Mouse (Mus musculus) kidney, postnatal 10 days (tissue): Measurements from ENCODE around the gene Ncl.
A peak's percentile ranks its signal among the peaks of the same experiment; 100 is the strongest.

Experiments used
- DNase-seq: peaks from one replicate; pipeline ENCODE4 v3.0.0; 2021; ENCODE audit warnings: mixed read lengths

Gene Ncl

GRCm38 (mm10) chr1:86311467-86312005, 47.7 kb downstream of the Ncl start:
- no peak for DNase-seq

GRCm38 (mm10) chr1:86310536-86311310, 48.5 kb downstream of the Ncl start:
- no peak for DNase-seq

DNA sequence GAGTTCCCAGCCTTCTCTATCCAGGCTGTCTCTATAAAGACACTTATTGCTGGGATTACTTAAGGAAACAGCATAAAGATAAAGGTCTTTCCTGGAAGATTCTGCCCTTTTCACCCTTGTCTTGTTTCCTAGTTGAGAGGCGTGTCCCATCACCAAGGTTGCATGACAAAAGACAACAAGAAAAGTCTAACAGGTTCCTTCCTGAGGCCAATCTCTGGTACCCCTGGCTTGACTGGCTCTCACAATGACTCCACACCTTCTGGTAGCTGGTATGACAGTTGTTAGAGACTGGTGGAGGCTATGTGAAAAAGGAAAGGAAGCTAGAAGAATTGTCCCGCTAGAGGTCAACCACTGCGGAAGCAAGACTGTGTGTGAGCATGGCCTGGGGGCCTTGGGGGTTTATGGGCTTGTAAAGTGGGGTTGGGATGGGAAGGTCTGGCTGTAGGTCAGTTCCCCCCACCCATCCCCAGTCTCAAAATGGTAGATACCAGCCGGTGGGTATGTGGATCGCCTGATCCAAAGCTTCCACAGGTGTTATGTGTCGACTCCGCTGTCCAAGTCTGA, 49.8 kb downstream of the Ncl start:
- no peak for DNase-seq

GRCm38 (mm10) chr1:86307871-86308641, 51.1 kb downstream of the Ncl start:
- DNase-seq: peak; percentile 52

- no peak for DNase-seq
These were observed 51.9 kb downstream of the Ncl start for GRCm38 (mm10) chr1:86307177-86307762.

GRCm38 (mm10) chr1:86306686-86307085, 52.5 kb downstream of the Ncl start:
- peak; percentile 58 for DNase-seq

DNA sequence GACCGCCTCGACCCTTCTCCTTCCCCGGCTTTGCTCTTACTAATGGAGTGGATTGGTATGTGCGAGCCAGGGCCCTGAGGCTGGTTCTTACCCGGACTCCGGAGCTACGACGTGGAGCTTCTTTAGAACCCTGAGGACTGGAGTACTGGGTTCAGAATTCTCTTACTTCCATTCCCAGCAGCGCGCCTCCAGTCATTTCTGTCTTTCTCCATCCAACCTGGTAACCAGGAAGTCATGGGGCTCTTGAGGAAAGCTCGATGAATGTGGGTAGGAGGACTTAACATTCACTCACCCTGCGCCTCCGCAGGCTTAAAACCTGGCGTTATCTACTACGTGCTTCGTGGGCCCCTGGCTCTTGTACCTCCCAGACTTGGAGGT, 55.3 kb downstream of the Ncl start:
- DNase-seq: no peak

DNA sequence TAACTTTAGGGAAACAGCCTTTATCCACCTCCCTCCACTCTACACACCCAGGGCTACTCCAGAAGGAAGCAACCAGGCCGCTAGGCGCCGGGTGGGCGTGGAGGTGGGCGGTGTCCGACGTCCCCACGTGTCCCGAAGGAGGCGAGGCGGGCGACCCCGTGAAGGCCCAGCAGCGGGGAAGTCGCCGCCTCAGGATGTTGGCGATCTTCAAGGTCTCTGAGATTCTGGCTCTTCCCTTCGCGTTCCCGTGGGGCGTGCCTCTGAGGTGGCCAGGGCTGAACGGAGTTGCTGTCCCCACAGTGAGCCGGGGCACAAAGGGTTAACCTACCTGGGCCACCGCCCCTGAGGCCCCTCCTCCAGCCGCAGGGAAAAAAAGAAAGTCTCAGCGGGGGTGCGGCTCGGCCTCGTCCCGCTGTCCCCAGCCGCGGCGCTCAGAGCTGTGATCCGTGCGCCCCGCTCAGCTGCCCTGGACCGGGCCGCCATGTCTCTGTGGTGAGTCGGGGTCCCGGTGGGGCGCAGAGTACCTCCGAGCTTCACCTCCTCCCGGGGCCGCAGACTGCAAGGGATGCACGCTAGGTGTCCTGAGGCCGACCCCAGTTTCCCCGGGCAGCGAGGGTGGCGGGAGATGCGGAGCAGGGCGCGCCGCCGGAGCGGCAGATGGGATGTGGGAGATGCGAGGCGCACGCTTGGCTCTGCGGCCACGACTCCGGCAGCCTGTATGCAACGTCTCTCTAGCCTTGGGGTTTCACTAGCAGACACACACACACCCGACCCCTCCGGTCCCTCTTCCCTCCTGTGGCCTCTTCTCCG, 55.9 kb downstream of the Ncl start:
- DNase-seq: peak; percentile 90

DNA sequence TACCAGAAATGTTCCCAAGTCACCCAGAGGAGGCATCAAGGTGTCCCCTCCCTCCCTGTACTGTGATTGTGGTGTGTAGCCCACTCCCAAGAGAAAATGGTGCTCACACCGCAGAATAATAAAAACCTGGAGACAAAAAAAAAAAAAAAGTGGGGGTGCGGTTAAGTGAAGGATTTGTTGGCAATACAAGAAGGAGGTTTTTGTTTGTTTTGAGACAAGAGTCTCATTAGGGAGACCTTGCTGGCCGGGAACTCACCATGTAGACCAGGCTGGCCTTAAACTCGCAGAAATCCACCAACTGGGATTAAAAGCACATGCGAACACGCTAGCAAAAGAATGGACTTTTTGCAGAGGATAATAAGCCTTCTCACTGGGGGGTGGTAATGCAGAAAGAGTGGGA, 56.7 kb downstream of the Ncl start, which contains the start of gene B3gnt7:
TSS of gene B3gnt7 (plus strand) at position 301 of the 400 bp plus-strand sequence.
- no peak for DNase-seq

DNA sequence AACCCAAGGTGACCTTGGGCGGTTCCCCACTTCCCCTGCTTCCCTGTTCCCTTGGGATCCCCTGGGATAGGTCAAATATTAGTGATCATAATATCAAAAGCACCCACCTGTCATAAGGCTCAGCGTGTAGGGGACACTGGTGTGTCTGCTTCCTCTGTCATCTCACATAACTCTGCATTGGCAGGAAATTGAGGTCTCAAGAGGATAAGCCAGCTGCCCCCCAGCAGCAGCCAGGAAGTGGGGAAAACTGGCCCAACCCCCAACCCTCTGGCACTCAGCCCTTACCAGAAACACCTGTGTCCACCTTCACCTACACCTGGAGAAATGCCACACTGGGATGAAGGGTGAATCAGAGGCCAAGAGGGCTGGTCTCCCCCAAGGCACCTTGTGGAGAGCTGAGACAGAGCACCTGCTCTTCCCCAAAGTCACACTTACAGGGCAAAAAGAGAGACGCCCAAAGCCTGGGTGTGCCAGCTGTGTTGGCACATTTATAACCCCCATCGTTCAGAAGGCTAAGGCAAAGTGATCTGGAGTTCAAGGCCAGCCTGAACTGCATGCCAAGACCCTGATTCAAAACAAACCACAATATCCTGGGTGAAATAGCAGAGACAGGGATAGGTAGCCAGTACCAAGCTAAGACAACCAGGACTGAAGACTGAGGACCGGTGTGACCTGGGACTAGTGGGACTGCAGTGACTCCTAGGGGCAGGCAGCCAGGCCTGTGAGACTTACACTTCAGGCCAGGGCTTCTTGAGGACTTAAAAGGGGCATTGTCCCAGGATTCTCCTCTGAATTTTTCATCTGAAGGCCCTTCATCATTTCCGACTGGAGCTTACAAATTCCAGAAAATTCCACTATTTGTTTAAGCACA, 57.7 kb downstream of the Ncl start:
- peak; percentile 51 for DNase-seq

GRCm38 (mm10) chr1:86300731-86301130, 58.5 kb downstream of the Ncl start:
- DNase-seq: peak; percentile 50

DNA sequence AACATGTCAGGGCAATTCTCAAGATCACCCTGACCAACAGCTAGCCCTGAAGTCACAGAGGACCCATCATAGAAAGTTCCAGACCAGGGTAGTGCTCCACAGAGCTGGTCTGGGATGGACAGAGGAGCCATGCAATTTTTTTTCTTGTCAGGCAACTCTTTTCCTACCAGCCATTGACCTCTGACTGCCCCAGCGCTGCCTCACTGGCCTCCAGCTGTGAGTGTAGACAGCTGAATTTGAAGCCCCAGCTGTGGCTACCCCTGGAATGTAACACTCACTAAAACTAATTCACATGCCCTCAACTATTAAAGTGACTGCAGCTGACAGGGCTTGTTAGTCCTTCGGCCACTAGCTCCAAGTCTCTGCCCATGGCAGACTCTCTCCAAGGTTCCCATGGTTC, 59.1 kb downstream of the Ncl start:
- DNase-seq: no peak
